Mouse (Mus musculus) small intestine, adult 2 months (tissue): ENCODE measurements around the gene Psmc1. TPM values are rescaled to one million over a fixed set of nuclear protein-coding genes. Genes with fewer than 3 reads are reported as not detected.

ENCODE experiments used
- H3K27ac ChIP-seq: fragments of 200-500 bp; 2 replicates; pipeline ENCODE4 v1.5.1; 2012; ENCODE audit warnings: low read depth, low read length, control low read depth, inconsistent platforms; ENCODE audit not compliant: insufficient read depth
- H3K27me3 ChIP-seq: fragments of 200-500 bp; 2 replicates; pipeline ENCODE4 v1.6.1; 2012; ENCODE audit warnings: mild to moderate bottlenecking, moderate library complexity, low read length, inconsistent platforms; ENCODE audit not compliant: control insufficient read depth, insufficient read depth
- H3K36me3 ChIP-seq: fragments of 200-500 bp; 2 replicates; pipeline ENCODE4 v1.6.1; 2012; ENCODE audit warnings: mild to moderate bottlenecking, low read length, control low read depth, inconsistent platforms; ENCODE audit not compliant: control insufficient read depth, insufficient read depth
- H3K4me1 ChIP-seq: fragments of 200-500 bp; 2 replicates; pipeline ENCODE4 v1.6.1; 2012; ENCODE audit warnings: low read length, inconsistent platforms, mixed read lengths; ENCODE audit not compliant: control insufficient read depth, insufficient read depth, insufficient read length
- H3K4me3 ChIP-seq: fragments of 200-500 bp; 2 replicates; pipeline ENCODE4 v1.5.1; 2012; ENCODE audit warnings: low read depth, mild to moderate bottlenecking, control low read depth, inconsistent platforms, low read length, moderate library complexity
- CTCF ChIP-seq: fragments of 200-500 bp; IDR thresholded peaks from 2 replicates; pipeline ENCODE4 v1.5.1; 2012; ENCODE audit warnings: low read depth, mild to moderate bottlenecking, control low read depth, inconsistent platforms, low read length, moderate library complexity, mixed read lengths; ENCODE audit not compliant: insufficient replicate concordance, insufficient read length; ENCODE audit errors: extremely low read depth
- POLR2A ChIP-seq: fragments of 200-500 bp; IDR thresholded peaks from 2 replicates; pipeline ENCODE4 v1.6.1; 2012; ENCODE audit warnings: low read depth, mild to moderate bottlenecking, control low read depth, inconsistent platforms, low read length, moderate library complexity
- WGBS: fragments of 180-500 bp; shearing (Covaris S2); methylation state at CpG from one replicate; pipeline ENCODE4 v1.1.7; 2018; 5-methylcytosine and 5-hydroxymethylcytosine counted together
- polyA plus RNA-seq: library from polyadenylated mRNA; depleted of rRNA; stranded (reverse); fragments of >200 nt; gene quantifications from 2 replicates; pipeline ENCODE4 v1.2.3, GENCODE M21; 2012

The Psmc1 gene
- polyA plus RNA-seq, 1 experiment, result 20.0 TPM

DNA sequence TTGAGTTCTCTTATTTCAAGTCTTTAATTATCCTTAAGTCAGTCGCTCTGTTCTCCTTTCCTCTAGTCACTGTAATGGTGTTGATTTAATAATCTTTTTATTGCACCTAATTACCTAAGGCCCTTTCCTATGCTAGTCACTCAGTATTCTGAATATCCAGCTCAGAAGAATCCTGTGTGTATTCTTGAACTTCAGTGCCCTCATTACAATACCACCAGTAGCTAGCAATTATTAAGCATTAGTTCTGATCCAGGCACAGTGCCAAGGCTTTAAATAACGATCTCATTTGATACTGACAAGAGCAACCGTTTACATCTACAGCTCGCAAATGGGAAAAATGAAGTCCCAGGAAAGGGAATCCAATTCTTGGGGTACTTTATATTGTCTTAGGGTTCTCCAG lies 34.2 kb upstream of the Psmc1 start:
- no peak overlapping the region for H3K4me3 ChIP-seq
- 23% methylated on average over 4 of the region's 4 CpGs for WGBS
- TF ChIP-seq POLR2A (no peak), CTCF (no peak)

DNA sequence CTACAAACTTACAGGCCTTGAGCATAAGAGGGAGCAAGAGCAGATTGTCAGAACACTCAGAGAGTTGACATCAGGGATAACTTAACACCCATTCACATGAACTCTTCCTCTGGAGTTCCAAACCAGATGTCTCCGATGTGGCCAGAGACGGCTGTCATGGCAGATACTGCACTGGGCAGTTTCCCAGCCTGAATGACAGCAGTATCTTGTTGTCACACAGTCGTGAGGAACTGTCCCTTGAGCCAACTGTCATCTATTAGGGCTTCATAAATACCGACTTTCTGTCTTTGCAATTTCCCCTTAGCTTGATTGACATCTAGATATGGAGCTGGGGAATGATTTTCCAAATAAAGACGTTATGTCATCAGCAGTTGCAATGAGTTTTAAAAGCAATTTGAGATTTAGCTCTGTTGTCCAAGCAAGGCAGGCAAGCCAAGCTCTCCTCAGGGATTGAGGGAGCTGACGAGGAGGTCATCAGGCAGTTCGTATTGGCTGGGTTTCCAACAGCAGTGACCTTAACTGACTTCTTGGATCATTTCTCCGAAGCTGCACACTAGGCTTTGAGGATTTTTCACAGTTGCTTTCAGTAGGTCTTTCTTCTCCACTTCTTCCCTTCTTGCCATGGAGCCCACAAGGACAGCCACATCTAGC lies 30.2 kb upstream of the Psmc1 start:
- no peak overlapping the region for H3K27ac ChIP-seq
- no peak for TF ChIP-seq POLR2A
- no peak for TF ChIP-seq CTCF
- WGBS, result 74% methylated on average over 8 of the region's 8 CpGs

More for the DNA sequence above, 34.2 kb upstream of the Psmc1 start:
- no peaks in the 10 kb centered on the region for H3K36me3 ChIP-seq
- no peak overlapping the region for H3K27ac ChIP-seq
- H3K27me3 ChIP-seq, result no peaks in the 10 kb centered on the region
- H3K4me1 ChIP-seq, result no peaks in the 10 kb centered on the region

DNA sequence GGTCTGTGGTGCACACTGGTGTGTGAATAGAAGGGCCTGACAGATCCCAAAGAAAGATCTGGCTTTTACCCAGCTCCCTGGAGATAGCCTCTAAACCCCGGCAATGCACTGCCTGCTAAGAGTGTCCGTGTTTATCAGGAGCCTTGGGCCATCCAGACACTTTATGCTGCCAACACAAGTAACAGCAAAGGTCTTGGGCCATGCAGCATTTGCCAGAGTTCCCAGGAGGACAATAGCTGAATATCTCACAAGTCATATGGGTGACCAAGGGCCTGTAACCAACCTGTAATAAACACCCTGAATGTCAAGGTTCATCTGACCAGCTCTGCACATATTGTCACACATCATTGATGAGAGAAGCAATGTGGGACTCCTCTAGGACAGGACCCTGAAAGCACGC lies 21.9 kb upstream of the Psmc1 start:
- no peaks in the 10 kb centered on the region for H3K36me3 ChIP-seq
- WGBS, result 87% methylated on average over 3 of the region's 3 CpGs
- H3K27ac ChIP-seq, result no peak overlapping the region
- no peak for TF ChIP-seq POLR2A
- H3K4me1 ChIP-seq, result 0 out of 2 replicates have a peak, but pooled peaks cover under 1% of the 10 kb centered on the region
- H3K27me3 ChIP-seq, result no peaks in the 10 kb centered on the region
- H3K4me3 ChIP-seq, result no peak overlapping the region

More for the DNA sequence above, 30.2 kb upstream of the Psmc1 start:
- Histone ChIP-seq H3K4me3 (no peak overlapping the region), H3K27me3 (no peaks in the 10 kb centered on the region), H3K4me1 (peaks cover 1% of the 10 kb centered on the region; the same call in 1 of the 2 replicates), H3K36me3 (no peaks in the 10 kb centered on the region)

DNA sequence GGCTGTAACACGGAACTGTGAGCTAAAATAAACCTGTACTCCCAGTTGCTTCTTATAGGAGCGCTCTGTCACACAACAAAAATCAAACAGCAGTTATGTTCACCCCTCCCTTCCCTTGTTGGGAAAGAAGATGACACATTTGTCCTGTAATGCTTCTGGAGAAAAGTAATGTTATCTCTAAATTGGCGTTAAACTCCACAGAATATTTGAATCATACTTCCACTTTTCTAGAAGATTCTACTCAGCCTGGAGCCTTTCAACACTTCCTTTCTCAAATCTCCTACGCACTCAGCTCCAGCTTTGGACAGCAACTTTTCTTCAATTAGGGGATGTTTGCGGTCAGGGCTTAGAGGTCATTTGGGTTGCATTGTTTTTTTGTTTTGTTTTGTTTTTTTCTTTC lies 20.7 kb upstream of the Psmc1 start:
- TF ChIP-seq CTCF (no peak), POLR2A (no peak)

DNA sequence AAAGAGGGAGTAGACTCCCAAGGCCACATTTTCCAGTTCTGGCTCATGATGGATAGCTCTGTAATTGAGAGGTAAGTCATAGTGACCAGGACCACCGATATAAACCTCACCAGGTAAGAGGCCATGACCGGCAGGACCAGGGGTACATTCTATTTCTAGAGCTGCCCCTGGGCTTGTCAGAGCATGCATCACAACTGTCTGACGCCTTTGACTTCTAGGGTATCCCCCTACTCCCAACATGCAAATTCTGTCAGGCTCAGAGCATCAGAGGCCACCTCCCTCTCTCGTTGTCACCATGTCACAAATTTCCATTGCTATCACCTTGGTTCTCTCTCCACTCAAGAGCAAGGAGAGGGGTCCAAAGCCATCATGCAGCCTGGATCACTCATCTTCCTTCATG lies 19.2 kb upstream of the Psmc1 start:
- Histone ChIP-seq H3K36me3 (no peaks in the 10 kb centered on the region), H3K27ac (no peak overlapping the region), H3K4me1 (no peaks in the 10 kb centered on the region), H3K4me3 (no peak overlapping the region), H3K27me3 (no peaks in the 10 kb centered on the region)
- no peak for TF ChIP-seq CTCF
- TF ChIP-seq POLR2A, result no peak
- WGBS, result 84% methylated on average over 4 of the region's 4 CpGs

More for the DNA sequence above, 20.7 kb upstream of the Psmc1 start:
- H3K27ac ChIP-seq, result no peak overlapping the region
- WGBS, result 78% methylated on average over 5 of the region's 5 CpGs
- H3K4me3 ChIP-seq, result no peak overlapping the region
- no peaks in the 10 kb centered on the region for H3K27me3 ChIP-seq
- no peaks in the 10 kb centered on the region for H3K4me1 ChIP-seq
- H3K36me3 ChIP-seq, result no peaks in the 10 kb centered on the region

DNA sequence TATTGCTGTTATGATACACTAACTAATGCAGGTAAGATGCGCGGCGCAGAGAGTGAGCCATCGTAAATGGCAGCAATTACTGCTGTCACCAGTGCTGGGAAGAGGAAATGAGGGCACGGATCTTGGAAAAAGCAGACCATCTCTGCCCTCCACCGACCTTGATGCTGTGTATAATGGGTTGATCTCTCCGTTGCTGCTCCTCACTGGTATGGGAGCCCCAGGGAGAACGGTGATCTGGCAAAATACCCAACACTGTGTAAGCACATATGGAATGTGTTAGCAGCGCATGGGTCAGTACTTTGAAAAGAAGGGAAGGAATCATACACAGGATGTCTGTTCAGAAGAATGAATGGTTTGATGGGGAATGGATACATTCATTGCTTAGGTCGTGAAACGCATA lies 16.9 kb upstream of the Psmc1 start:
- WGBS, result 81% methylated on average over 11 of the region's 11 CpGs
- TF ChIP-seq POLR2A (no peak), CTCF (no peak)
- Histone ChIP-seq H3K27ac (no peak overlapping the region), H3K4me1 (no peaks in the 10 kb centered on the region), H3K27me3 (no peaks in the 10 kb centered on the region), H3K4me3 (no peak overlapping the region), H3K36me3 (no peaks in the 10 kb centered on the region)

DNA sequence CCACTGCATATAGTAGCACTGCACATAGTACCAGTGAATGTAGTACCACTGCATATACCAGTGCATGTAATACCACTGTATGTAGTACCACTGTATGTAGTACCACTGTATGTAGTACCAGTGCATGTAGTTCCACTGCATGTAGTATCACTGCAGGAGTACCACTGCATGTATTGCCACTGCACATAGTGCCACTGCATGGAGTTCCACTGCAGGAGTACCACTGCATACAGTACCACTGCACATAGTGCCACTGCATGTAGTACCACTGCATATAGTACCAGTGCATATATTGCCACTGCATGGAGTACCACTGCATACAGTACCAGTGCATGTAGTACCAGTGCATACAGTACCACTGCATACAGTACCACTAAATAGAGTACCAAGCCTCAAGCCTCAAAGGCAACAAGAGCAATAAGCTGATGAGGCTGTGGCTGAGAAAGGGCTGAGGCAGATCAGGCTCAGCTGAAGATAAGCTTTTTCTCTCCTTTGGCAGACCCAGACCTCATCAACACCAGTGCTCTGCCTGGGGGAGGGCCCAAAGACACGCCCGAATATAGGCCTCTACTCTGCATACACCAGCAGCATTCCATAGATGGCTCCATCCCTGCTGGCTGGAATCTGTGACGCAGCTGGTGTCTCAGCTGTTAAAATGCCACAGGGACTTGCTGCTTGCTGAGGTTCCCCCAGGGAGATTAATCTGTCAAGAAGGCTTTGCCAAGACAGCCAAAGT lies 9.8 kb upstream of the Psmc1 start:
- Histone ChIP-seq H3K4me1 (no peaks in the 10 kb centered on the region), H3K4me3 (no peak overlapping the region), H3K27me3 (no peaks in the 10 kb centered on the region), H3K27ac (no peak overlapping the region), H3K36me3 (no peaks in the 10 kb centered on the region)
- TF ChIP-seq CTCF, result no peak
- no peak for TF ChIP-seq POLR2A
- WGBS, result 42% methylated on average over 3 of the region's 3 CpGs
